Mouse (Mus musculus) lung, postnatal 4 days (tissue): Measurements from ENCODE around the gene Cldn15.
"Not testable (repeated sequence)": the region's sequence is repeated elsewhere in the genome, so short reads cannot be mapped to it uniquely, and the experiment has no call there.

Source experiments
- DNase-seq, 2 experiments: peaks; one replicate each; pipeline ENCODE4 v3.0.0; 2021

The Cldn15 gene

GRCm38 (mm10) chr5:136966331-136966730, at the start of gene Cldn15:
Gene Cldn15 (plus strand): TSS chr5:136966616.
- peak; percentile 50 to 64 for DNase-seq

GRCm38 (mm10) chr5:136917613-136918242, 48.7 kb upstream of the Cldn15 start:
- no peak for DNase-seq

GRCm38 (mm10) chr5:136918655-136919472, 47.6 kb upstream of the Cldn15 start:
- DNase-seq, result peak; percentile 61 to 75

- no peak for DNase-seq
Observed at GRCm38 (mm10) chr5:136919546-136920301, 46.7 kb upstream of the Cldn15 start.

GRCm38 (mm10) chr5:136922830-136923229, 43.6 kb upstream of the Cldn15 start:
- no peak for DNase-seq

- DNase-seq, result no peak
Observed at GRCm38 (mm10) chr5:136923751-136924478, 42.5 kb upstream of the Cldn15 start.

- peak; percentile 62 to 86 for DNase-seq
Observed at GRCm38 (mm10) chr5:136929073-136929472, 37.3 kb upstream of the Cldn15 start.

- no peak for DNase-seq
Observed at GRCm38 (mm10) chr5:136931896-136932295, 34.5 kb upstream of the Cldn15 start.

- no peak for DNase-seq
Observed at GRCm38 (mm10) chr5:136932956-136933355, 33.5 kb upstream of the Cldn15 start.

- no peak for DNase-seq
Observed at GRCm38 (mm10) chr5:136933930-136934329, 32.5 kb upstream of the Cldn15 start.

GRCm38 (mm10) chr5:136935905-136936695, 30.3 kb upstream of the Cldn15 start:
- DNase-seq, result peak in 1 of 2 experiments; percentile 32

GRCm38 (mm10) chr5:136936750-136937149, 29.7 kb upstream of the Cldn15 start:
- DNase-seq, result no peak

GRCm38 (mm10) chr5:136937621-136938020, 28.8 kb upstream of the Cldn15 start:
- no peak for DNase-seq

- DNase-seq, result no peak
Observed at GRCm38 (mm10) chr5:136939284-136939683, 27.1 kb upstream of the Cldn15 start.

GRCm38 (mm10) chr5:136940029-136940428, 26.4 kb upstream of the Cldn15 start:
- not testable (repeated sequence) for DNase-seq

GRCm38 (mm10) chr5:136940845-136941560, 25.4 kb upstream of the Cldn15 start:
- DNase-seq, result no peak

GRCm38 (mm10) chr5:136942781-136943180, 23.6 kb upstream of the Cldn15 start:
- DNase-seq, result no peak

GRCm38 (mm10) chr5:136943382-136943781, 23.0 kb upstream of the Cldn15 start:
- no peak for DNase-seq

GRCm38 (mm10) chr5:136945084-136945483, 21.3 kb upstream of the Cldn15 start:
- no peak for DNase-seq

- no peak for DNase-seq
Observed at GRCm38 (mm10) chr5:136947874-136948273, 18.5 kb upstream of the Cldn15 start.
